Mouse (Mus musculus) intestine, embryonic 16.5 days (tissue): ENCODE data around the gene Mlkl. TPM values are rescaled to one million over a fixed set of nuclear protein-coding genes. Genes with fewer than 3 reads are reported as not detected.

ENCODE experiments used
- ATAC-seq: fragments of 200-750 bp; cut with Nextera tagmentation; 2 replicates; pipeline ENCODE4 v1.8.0; 2017; ENCODE audit warnings: moderate TSS enrichment, moderate library complexity
- H3K27ac ChIP-seq: fragments of 300-500 bp; sonication (generic); 2 replicates; pipeline ENCODE4 v1.5.1; 2014; ENCODE audit warnings: mild to moderate bottlenecking, low read length
- H3K27me3 ChIP-seq: fragments of 300-500 bp; sonication (generic); replicated peaks from 2 replicates; pipeline ENCODE4 v1.6.1; 2014; ENCODE audit warnings: low read length, control low read depth, mixed read lengths; ENCODE audit not compliant: control insufficient read depth, insufficient read depth
- H3K36me3 ChIP-seq: fragments of 300-500 bp; sonication (generic); 2 replicates; pipeline ENCODE4 v1.6.1; 2014; ENCODE audit warnings: low read length, control low read depth; ENCODE audit not compliant: control insufficient read depth, insufficient read depth
- H3K4me1 ChIP-seq: fragments of 300-500 bp; sonication (generic); 2 replicates; pipeline ENCODE4 v1.6.1; 2014; ENCODE audit warnings: low read length, control low read depth, mixed read lengths; ENCODE audit not compliant: control insufficient read depth, insufficient read depth
- H3K4me2 ChIP-seq: fragments of 300-500 bp; sonication (generic); 2 replicates; pipeline ENCODE4 v1.6.1; 2014; ENCODE audit warnings: low read depth, low read length, control low read depth
- H3K4me3 ChIP-seq: fragments of 300-500 bp; sonication (generic); 2 replicates; pipeline ENCODE4 v1.5.1; 2014; ENCODE audit warnings: mild to moderate bottlenecking, low read length
- H3K9ac ChIP-seq: fragments of 300-500 bp; sonication (generic); 2 replicates; pipeline ENCODE4 v1.6.1; 2014; ENCODE audit warnings: low read depth, low read length
- H3K9me3 ChIP-seq: fragments of 300-500 bp; sonication (generic); 2 replicates; pipeline ENCODE4 v1.6.1; 2016; ENCODE audit warnings: low read length, control low read depth; ENCODE audit not compliant: control insufficient read depth
- WGBS: fragments of 180-500 bp; shearing (Covaris S2); extraction: QIAGEN DNeasy Blood & Tissue Kit; methylation state at CpG from one replicate; pipeline ENCODE4 v1.1.7; 2014; 5-methylcytosine and 5-hydroxymethylcytosine counted together
- polyA plus RNA-seq: library from polyadenylated mRNA; unstranded; fragments of >200 nt; fragmentation: Nextera tagmentation; extraction: Ambion mirVana; gene quantifications from 2 replicates; pipeline ENCODE4 v1.2.1, GENCODE M21; 2015

The Mlkl gene
- 3.2 and 3.5 TPM in 2 replicates for polyA plus RNA-seq

- Histone ChIP-seq H3K9me3 (no peaks in the 10 kb centered on the region), H3K27me3 (no peaks in the 10 kb centered on the region; the same call in 1 of the 2 replicates), H3K9ac (peak within 1 kb of the TSS; percentile 64), H3K4me3 (peak within 1 kb of the TSS; percentile 57), H3K4me2 (peak within 1 kb of the TSS; percentile 84), H3K36me3 (no peaks in the 10 kb centered on the region), H3K27ac (no peak within 1 kb of the TSS), H3K4me1 (0 out of 2 replicates have a peak, but pooled peaks cover 2% of the 10 kb centered on the region)
- ATAC-seq: peak; percentile 68
- under 1% methylated on average over 29 of the region's 29 CpGs for WGBS
Observed at GRCm38 (mm10) chr8:111337890-111338347, at the start of gene Mlkl. Gene Mlkl (minus strand): TSS chr8:111338177.

- WGBS: 46% methylated on average over 9 of the region's 9 CpGs
- Histone ChIP-seq H3K27me3 (0 out of 2 replicates have a peak, but pooled peaks cover 2% of the 10 kb centered on the region), H3K4me3 (no peak overlapping the region), H3K9me3 (no peaks in the 10 kb centered on the region), H3K36me3 (no peaks in the 10 kb centered on the region), H3K9ac (no peak overlapping the region), H3K27ac (no peak overlapping the region), H3K4me1 (peaks cover 3% of the 10 kb centered on the region), H3K4me2 (no peak overlapping the region)
- ATAC-seq: no peak
Observed at GRCm38 (mm10) chr8:111385915-111386314, 47.9 kb upstream of the Mlkl start.

- Histone ChIP-seq H3K4me1 (no peaks in the 10 kb centered on the region), H3K4me3 (no peak overlapping the region), H3K4me2 (no peak overlapping the region), H3K27ac (no peak overlapping the region), H3K27me3 (0 out of 2 replicates have a peak, but pooled peaks cover 2% of the 10 kb centered on the region), H3K9me3 (no peaks in the 10 kb centered on the region), H3K36me3 (no peaks in the 10 kb centered on the region), H3K9ac (no peak overlapping the region)
- ATAC-seq: peak; percentile 81; the same call in 1 of the 2 replicates
- 22% methylated on average over 2 of the region's 2 CpGs for WGBS
Observed at GRCm38 (mm10) chr8:111384628-111385027, 46.7 kb upstream of the Mlkl start.

GRCm38 (mm10) chr8:111375192-111375591 lies 37.2 kb upstream of the Mlkl start:
- Histone ChIP-seq H3K4me1 (peaks cover 6% of the 10 kb centered on the region; the same call in 1 of the 2 replicates), H3K27me3 (no peaks in the 10 kb centered on the region), H3K9me3 (no peaks in the 10 kb centered on the region), H3K36me3 (no peaks in the 10 kb centered on the region), H3K4me2 (no peak overlapping the region), H3K4me3 (no peak overlapping the region), H3K27ac (no peak overlapping the region), H3K9ac (no peak overlapping the region)
- no peak for ATAC-seq
- 56% methylated on average over 6 of the region's 6 CpGs for WGBS

- no peak overlapping the region for H3K9ac ChIP-seq
- no peak overlapping the region for H3K27ac ChIP-seq
- H3K9me3 ChIP-seq: no peaks in the 10 kb centered on the region
- H3K36me3 ChIP-seq: no peaks in the 10 kb centered on the region
- no peaks in the 10 kb centered on the region for H3K27me3 ChIP-seq
- ATAC-seq: no peak
- peaks cover 9% of the 10 kb centered on the region for H3K4me1 ChIP-seq
- no peak overlapping the region for H3K4me2 ChIP-seq
- 68% methylated on average over 9 of the region's 9 CpGs for WGBS
- H3K4me3 ChIP-seq: no peak overlapping the region
Observed at GRCm38 (mm10) chr8:111369711-111370110, 31.7 kb upstream of the Mlkl start.

- 77% methylated on average over 8 of the region's 8 CpGs for WGBS
- H3K4me2 ChIP-seq: peak overlapping the region; percentile 39
- no peaks in the 10 kb centered on the region for H3K36me3 ChIP-seq
- peak overlapping the region; percentile 15; the same call in 1 of the 2 replicates for H3K4me3 ChIP-seq
- no peaks in the 10 kb centered on the region for H3K9me3 ChIP-seq
- no peaks in the 10 kb centered on the region for H3K27me3 ChIP-seq
- no peak overlapping the region for H3K27ac ChIP-seq
- peak overlapping the region; percentile 38; the same call in 1 of the 2 replicates for H3K9ac ChIP-seq
- peak; percentile 45; the same call in 1 of the 2 replicates for ATAC-seq
- peaks cover 9% of the 10 kb centered on the region for H3K4me1 ChIP-seq
Observed at GRCm38 (mm10) chr8:111367350-111367749, 29.4 kb upstream of the Mlkl start.

GRCm38 (mm10) chr8:111366610-111367234 lies 28.7 kb upstream of the Mlkl start:
- WGBS: 33% methylated on average over 14 of the region's 14 CpGs
- Histone ChIP-seq H3K27me3 (no peaks in the 10 kb centered on the region), H3K9ac (peak overlapping the region; percentile 38; the same call in 1 of the 2 replicates), H3K4me3 (peak overlapping the region; percentile 15; the same call in 1 of the 2 replicates), H3K4me1 (peaks cover 9% of the 10 kb centered on the region), H3K27ac (0 out of 2 replicates have a peak overlapping the region, but pooled peaks have one; percentile 11), H3K36me3 (no peaks in the 10 kb centered on the region), H3K9me3 (no peaks in the 10 kb centered on the region), H3K4me2 (peak overlapping the region; percentile 39)
- peak; percentile 92 for ATAC-seq

GRCm38 (mm10) chr8:111363489-111363888 lies 25.5 kb upstream of the Mlkl start:
- WGBS: 72% methylated on average over 8 of the region's 8 CpGs
- H3K4me3 ChIP-seq: no peak overlapping the region

GRCm38 (mm10) chr8:111360579-111361209 lies 22.7 kb upstream of the Mlkl start:
- no peak overlapping the region for H3K9ac ChIP-seq
- H3K4me1 ChIP-seq: no peaks in the 10 kb centered on the region
- H3K4me3 ChIP-seq: no peak overlapping the region
- H3K9me3 ChIP-seq: no peaks in the 10 kb centered on the region
- H3K27ac ChIP-seq: no peak overlapping the region
- no peak overlapping the region for H3K4me2 ChIP-seq
- 56% methylated on average over 7 of the region's 7 CpGs for whole genome bisulfite sequencing
- no peaks in the 10 kb centered on the region for H3K36me3 ChIP-seq
- H3K27me3 ChIP-seq: no peaks in the 10 kb centered on the region
- ATAC-seq: no peak

More at GRCm38 (mm10) chr8:111363489-111363888, 25.5 kb upstream of the Mlkl start:
- no peaks in the 10 kb centered on the region for H3K9me3 ChIP-seq
- ATAC-seq: no peak
- no peaks in the 10 kb centered on the region for H3K27me3 ChIP-seq
- peaks cover 3% of the 10 kb centered on the region; the same call in 1 of the 2 replicates for H3K4me1 ChIP-seq
- no peak overlapping the region for H3K4me2 ChIP-seq
- no peaks in the 10 kb centered on the region for H3K36me3 ChIP-seq
- no peak overlapping the region for H3K27ac ChIP-seq
- H3K9ac ChIP-seq: no peak overlapping the region
